Mouse (Mus musculus): ENCODE measurements around the gene Il6ra. TPM values are rescaled to one million over a fixed set of nuclear protein-coding genes. Genes with fewer than 3 reads are reported as not detected.

The Il6ra gene
- total RNA-seq, 4 experiments from 2014 or later = 3.8 to 6.6 (median 5.3) TPM

GRCm38 (mm10) chr3:89853752-89854151, 59.2 kb downstream of the Il6ra start:
- no peak for DNase-seq (ENCODE audit: low spot score in 2 of 2)

GRCm38 (mm10) chr3:89848083-89848482, 64.9 kb downstream of the Il6ra start:
- DNase-seq (ENCODE audit: low spot score in 2 of 2) = no peak

GRCm38 (mm10) chr3:89847596-89847995, 65.4 kb downstream of the Il6ra start:
- no peak for DNase-seq (ENCODE audit: low spot score in 2 of 2)

GRCm38 (mm10) chr3:89847126-89847525, 65.9 kb downstream of the Il6ra start:
- no peak for DNase-seq (ENCODE audit: low spot score in 2 of 2)

GRCm38 (mm10) chr3:89845814-89846213, 67.2 kb downstream of the Il6ra start:
- no peak for DNase-seq (ENCODE audit: low spot score in 2 of 2)

- no peak for DNase-seq (ENCODE audit: low spot score in 2 of 2)
Measured at GRCm38 (mm10) chr3:89843148-89843547, 69.8 kb downstream of the Il6ra start.

- DNase-seq (ENCODE audit: low spot score in 2 of 2) = no peak
Measured at GRCm38 (mm10) chr3:89842258-89842657, 70.7 kb downstream of the Il6ra start.

- DNase-seq (ENCODE audit: low spot score in 2 of 2) = no peak
Measured at GRCm38 (mm10) chr3:89835362-89835761, 77.6 kb downstream of the Il6ra start.

- no peak for DNase-seq (ENCODE audit: low spot score in 2 of 2)
Measured at GRCm38 (mm10) chr3:89830815-89831591, 82.0 kb downstream of the Il6ra start, which contains the start of gene She. Gene She (plus strand): TSS chr3:89831370.

GRCm38 (mm10) chr3:89826295-89826694, 86.7 kb downstream of the Il6ra start:
- no peak for DNase-seq (ENCODE audit: low spot score in 2 of 2)

- no peak for DNase-seq (ENCODE audit: low spot score in 2 of 2)
Measured at GRCm38 (mm10) chr3:89823594-89823993, 89.4 kb downstream of the Il6ra start.

- no peak for DNase-seq (ENCODE audit: low spot score in 2 of 2)
Measured at GRCm38 (mm10) chr3:89821548-89822480, 91.2 kb downstream of the Il6ra start.

- no peak for DNase-seq (ENCODE audit: low spot score in 2 of 2)
Measured at GRCm38 (mm10) chr3:89821096-89821513, 91.9 kb downstream of the Il6ra start.

- DNase-seq (ENCODE audit: low spot score in 2 of 2) = no peak
Measured at GRCm38 (mm10) chr3:89820311-89821095, 92.5 kb downstream of the Il6ra start.

GRCm38 (mm10) chr3:89819897-89820296, 93.1 kb downstream of the Il6ra start:
- DNase-seq (ENCODE audit: low spot score in 2 of 2) = no peak

- DNase-seq (ENCODE audit: low spot score in 2 of 2) = no peak
Measured at GRCm38 (mm10) chr3:89818605-89819004, 94.4 kb downstream of the Il6ra start.

- no peak for DNase-seq (ENCODE audit: low spot score in 2 of 2)
Measured at GRCm38 (mm10) chr3:89817056-89817455, 95.9 kb downstream of the Il6ra start.

Measured in left cerebral cortex, adult 8-10 months (tissue).